Mouse (Mus musculus) lung, postnatal 36 days (tissue): ENCODE results near the gene Tmem167.
"Not testable (repeated sequence)": the region's sequence is repeated elsewhere in the genome, so short reads cannot be mapped to it uniquely, and the experiment has no call there.

ENCODE experiments used
- DNase-seq: peaks from one replicate; pipeline ENCODE4 v3.0.0; 2022; ENCODE audit warnings: mixed read lengths

Gene Tmem167

GRCm38 (mm10) chr13:90088962-90089824, at the start of gene Tmem167, which contains the start of gene Xrcc4:
TSS of gene Tmem167 (plus strand) at chr13:90089123.
TSS of gene Xrcc4 (minus strand) at chr13:90089608.
- peak; percentile 99 for DNase-seq

GRCm38 (mm10) chr13:90039613-90040012, 49.3 kb upstream of the Tmem167 start:
- no peak for DNase-seq

- DNase-seq = peak; percentile 14
Measured at GRCm38 (mm10) chr13:90051735-90052134, 37.2 kb upstream of the Tmem167 start.

GRCm38 (mm10) chr13:90052408-90052807, 36.5 kb upstream of the Tmem167 start:
- no peak for DNase-seq

GRCm38 (mm10) chr13:90061877-90062276, 27.0 kb upstream of the Tmem167 start:
- DNase-seq = no peak

GRCm38 (mm10) chr13:90089825-90090183, 881 bp downstream of the Tmem167 start:
- no peak for DNase-seq

- DNase-seq = no peak
Measured at GRCm38 (mm10) chr13:90101514-90101913, 12.6 kb downstream of the Tmem167 start.

GRCm38 (mm10) chr13:90106139-90106538, 17.2 kb downstream of the Tmem167 start:
- no peak for DNase-seq

GRCm38 (mm10) chr13:90108746-90109145, 19.8 kb downstream of the Tmem167 start:
- DNase-seq = not testable (repeated sequence)

GRCm38 (mm10) chr13:90111681-90112080, 22.8 kb downstream of the Tmem167 start:
- DNase-seq = no peak

GRCm38 (mm10) chr13:90136156-90136910, 47.4 kb downstream of the Tmem167 start:
- no peak for DNase-seq

GRCm38 (mm10) chr13:90141681-90142080, 52.8 kb downstream of the Tmem167 start:
- DNase-seq = no peak

GRCm38 (mm10) chr13:90143245-90143644, 54.3 kb downstream of the Tmem167 start:
- no peak for DNase-seq

- DNase-seq = no peak
Measured at GRCm38 (mm10) chr13:90151881-90152280, 63.0 kb downstream of the Tmem167 start.

GRCm38 (mm10) chr13:90152536-90153273, 63.8 kb downstream of the Tmem167 start:
- no peak for DNase-seq

GRCm38 (mm10) chr13:90164147-90164546, 75.2 kb downstream of the Tmem167 start:
- no peak for DNase-seq

- no peak for DNase-seq
Measured at GRCm38 (mm10) chr13:90167044-90167443, 78.1 kb downstream of the Tmem167 start.

GRCm38 (mm10) chr13:90170100-90170781, 81.3 kb downstream of the Tmem167 start:
- DNase-seq = no peak

GRCm38 (mm10) chr13:90170782-90171179, 81.9 kb downstream of the Tmem167 start:
- DNase-seq = no peak

GRCm38 (mm10) chr13:90171390-90171789, 82.5 kb downstream of the Tmem167 start:
- no peak for DNase-seq

GRCm38 (mm10) chr13:90175662-90176061, 86.7 kb downstream of the Tmem167 start:
- no peak for DNase-seq

- DNase-seq = no peak
Measured at GRCm38 (mm10) chr13:90182262-90182661, 93.3 kb downstream of the Tmem167 start.

- no peak for DNase-seq
Measured at GRCm38 (mm10) chr13:90183536-90183935, 94.6 kb downstream of the Tmem167 start.
